Mouse (Mus musculus) embryonic fibroblast, embryonic 13.5 days (primary cell): ENCODE measurements around the gene Dtnb. TPM values are rescaled to one million over a fixed set of nuclear protein-coding genes. Genes with fewer than 3 reads are reported as not detected.

Experiments
- H3K27ac ChIP-seq: 2 replicates; pipeline ENCODE4 v1.5.1; 2012; ENCODE audit warnings: low read length, control low read depth, inconsistent platforms; ENCODE audit not compliant: insufficient read depth
- H3K4me1 ChIP-seq: 2 replicates; pipeline ENCODE4 v1.6.1; 2011; ENCODE audit warnings: low read length; ENCODE audit not compliant: control insufficient read depth, insufficient read depth
- H3K4me3 ChIP-seq: 2 replicates; pipeline ENCODE4 v1.5.1; 2011; ENCODE audit warnings: mild to moderate bottlenecking, control low read depth, low read length; ENCODE audit not compliant: insufficient read depth
- CTCF ChIP-seq: IDR thresholded peaks from 2 replicates; pipeline ENCODE4 v1.5.1; 2011; ENCODE audit warnings: mild to moderate bottlenecking, control low read depth, low read length, moderate library complexity, borderline replicate concordance; ENCODE audit not compliant: insufficient read depth
- POLR2A ChIP-seq: IDR thresholded peaks from 2 replicates; pipeline ENCODE4 v1.6.1; 2011; ENCODE audit warnings: low read depth, mild to moderate bottlenecking, control low read depth, low read length, moderate library complexity
- polyA plus RNA-seq: library from polyadenylated mRNA; stranded (reverse); fragments of >200 nt; gene quantifications from 2 replicates; pipeline ENCODE4 v1.2.4, GENCODE M21; 2011; ENCODE audit warnings: low read depth; ENCODE audit not compliant: missing spikeins, insufficient read length

Gene Dtnb
- polyA plus RNA-seq, 1 experiment, result 19.0 TPM

- 0 out of 2 replicates have a peak, but pooled peaks cover 2% of the 10 kb centered on the region for H3K4me1 ChIP-seq
- no peak overlapping the region for H3K4me3 ChIP-seq
- no peak overlapping the region for H3K27ac ChIP-seq
- TF ChIP-seq CTCF, result no peak
- no peak for TF ChIP-seq POLR2A
These were observed 24.7 kb upstream of the Dtnb start for GRCm38 (mm10) chr12:3547506-3547905.

- no peak overlapping the region for H3K27ac ChIP-seq
- no peak overlapping the region for H3K4me3 ChIP-seq
- TF ChIP-seq POLR2A (no peak), CTCF (no peak)
- 0 out of 2 replicates have a peak, but pooled peaks cover 2% of the 10 kb centered on the region for H3K4me1 ChIP-seq
These were observed 24.3 kb upstream of the Dtnb start for GRCm38 (mm10) chr12:3547911-3548310.

GRCm38 (mm10) chr12:3548582-3549211 lies 23.5 kb upstream of the Dtnb start:
- H3K4me1 ChIP-seq, result 0 out of 2 replicates have a peak, but pooled peaks cover 2% of the 10 kb centered on the region
- TF ChIP-seq CTCF (no peak), POLR2A (no peak)
- no peak overlapping the region for H3K27ac ChIP-seq
- H3K4me3 ChIP-seq, result no peak overlapping the region

GRCm38 (mm10) chr12:3550280-3550679 lies 21.9 kb upstream of the Dtnb start:
- no peak overlapping the region for H3K4me3 ChIP-seq
- no peak overlapping the region for H3K27ac ChIP-seq
- TF ChIP-seq CTCF, result no peak
- TF ChIP-seq POLR2A, result no peak
- 0 out of 2 replicates have a peak, but pooled peaks cover 2% of the 10 kb centered on the region for H3K4me1 ChIP-seq

- H3K4me1 ChIP-seq, result no peaks in the 10 kb centered on the region
- H3K27ac ChIP-seq, result no peak overlapping the region
- no peak overlapping the region for H3K4me3 ChIP-seq
- no peak for TF ChIP-seq CTCF
- no peak for TF ChIP-seq POLR2A
These were observed 14.5 kb upstream of the Dtnb start for GRCm38 (mm10) chr12:3557414-3558319.

GRCm38 (mm10) chr12:3560596-3560995 lies 11.6 kb upstream of the Dtnb start:
- Histone ChIP-seq H3K4me3 (no peak overlapping the region), H3K27ac (no peak overlapping the region), H3K4me1 (no peaks in the 10 kb centered on the region)
- TF ChIP-seq CTCF, result no peak
- TF ChIP-seq POLR2A, result no peak

GRCm38 (mm10) chr12:3561032-3561431 lies 11.1 kb upstream of the Dtnb start:
- Histone ChIP-seq H3K27ac (no peak overlapping the region), H3K4me1 (no peaks in the 10 kb centered on the region), H3K4me3 (no peak overlapping the region)
- TF ChIP-seq CTCF (no peak), POLR2A (no peak)

- H3K27ac ChIP-seq, result no peak overlapping the region
- TF ChIP-seq POLR2A (no peak), CTCF (no peak)
- H3K4me1 ChIP-seq, result no peaks in the 10 kb centered on the region
- H3K4me3 ChIP-seq, result no peak overlapping the region
These were observed 9.4 kb upstream of the Dtnb start for GRCm38 (mm10) chr12:3562806-3563205.

GRCm38 (mm10) chr12:3563659-3564058 lies 8.5 kb upstream of the Dtnb start:
- Histone ChIP-seq H3K4me3 (no peak overlapping the region), H3K27ac (no peak overlapping the region), H3K4me1 (no peaks in the 10 kb centered on the region)
- TF ChIP-seq CTCF (no peak), POLR2A (no peak)

- Histone ChIP-seq H3K4me3 (no peak overlapping the region), H3K4me1 (0 out of 2 replicates have a peak, but pooled peaks cover 2% of the 10 kb centered on the region), H3K27ac (no peak overlapping the region)
- no peak for TF ChIP-seq POLR2A
These were observed 3.7 kb upstream of the Dtnb start for GRCm38 (mm10) chr12:3568461-3568991.
